Mouse (Mus musculus): ENCODE data around the gene Paics.

- TF ChIP-seq POLR2A (IDR thresholded peaks at IDR 0.05; ENCODE audit: low read depth, low read length), result no peak
- no peak for TF ChIP-seq CTCF (IDR thresholded peaks at IDR 0.05; ENCODE audit: extremely low read depth, insufficient read length, insufficient replicate concordance, low read depth, low read length)
These were observed 32.9 kb downstream of the Paics start for GRCm38 (mm10) chr5:76984015-76984414.

Data from small intestine, adult 2 months (tissue).